Mouse (Mus musculus): ENCODE measurements at regions not wholly inside any gene's neighbourhood (a gene's known extent, or its start where the extent isn't known, plus 50 kb on each side); places are given as distances from the start of the nearest gene placed in this dataset.
A peak's percentile ranks its signal among the peaks of the same experiment; 100 is the strongest.
"Not testable (repeated sequence)": the region's sequence is repeated elsewhere in the genome, so short reads cannot be mapped to it uniquely, and the experiment has no call there.

GRCm38 (mm10) chr12:115861759-115862158 lies 185.8 kb upstream of the Zfp386 start:
- DNase-seq (ENCODE audit: low spot score in 2 of 2): not testable (repeated sequence)

DNA sequence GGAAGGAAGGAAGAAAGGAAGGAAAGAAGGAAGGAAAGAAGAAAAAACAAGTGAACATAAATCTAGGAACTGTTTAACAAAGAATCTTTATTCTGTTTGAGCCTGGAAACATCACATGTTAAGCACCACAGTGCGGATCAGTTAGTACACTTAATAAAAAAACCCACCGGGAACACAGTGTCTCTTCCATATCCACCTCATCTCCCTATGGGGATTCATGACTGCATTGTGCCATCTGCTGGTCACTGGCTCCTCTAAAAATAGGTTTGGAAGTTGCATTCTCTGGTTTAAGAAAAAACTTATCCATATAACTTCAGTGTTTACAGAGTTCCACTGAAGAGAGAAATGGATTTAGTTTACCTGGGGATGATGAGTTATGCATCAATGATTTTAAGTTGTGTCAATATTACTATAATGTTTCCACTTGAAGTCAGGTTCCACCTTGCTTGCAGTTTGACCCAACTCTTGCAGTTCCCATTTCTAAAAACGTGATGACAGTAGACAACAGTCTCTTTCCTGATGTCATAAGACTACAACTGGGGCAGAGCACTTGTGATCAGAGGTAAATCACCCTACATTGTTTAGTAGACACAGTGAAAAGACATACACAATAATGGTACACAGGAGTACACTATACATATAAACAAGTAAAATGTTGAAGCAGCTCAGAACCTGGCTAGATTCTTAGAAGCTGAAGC lies 182.3 kb upstream of the Zfp386 start:
- not testable (repeated sequence) for DNase-seq (ENCODE audit: low spot score in 2 of 2)

- not testable (repeated sequence) for DNase-seq (ENCODE audit: low spot score in 2 of 2)
These were observed 178.9 kb upstream of the Zfp386 start for GRCm38 (mm10) chr12:115868631-115869030.

DNA sequence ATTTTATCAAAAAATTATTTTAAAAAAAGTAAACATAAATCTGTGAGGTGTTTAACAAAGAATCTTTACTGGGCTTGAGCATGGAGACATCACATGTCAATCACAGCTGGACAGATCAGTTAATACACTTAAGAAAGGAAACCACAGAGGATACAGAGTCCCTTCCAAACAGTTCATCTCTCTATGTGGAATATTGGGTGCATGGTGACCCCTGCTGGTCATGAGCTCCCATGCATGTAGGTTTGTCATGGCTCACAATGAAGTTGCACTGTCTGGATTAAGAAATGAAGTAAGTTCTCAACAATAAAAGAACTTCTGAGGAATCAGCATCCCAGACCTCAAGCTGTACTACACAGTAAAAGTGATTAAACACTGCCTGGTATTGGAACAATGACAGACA lies 175.1 kb upstream of the Zfp386 start:
- DNase-seq (ENCODE audit: low spot score in 2 of 2): not testable (repeated sequence)

- DNase-seq (ENCODE audit: low spot score in 2 of 2): not testable (repeated sequence)
These were observed 173.5 kb upstream of the Zfp386 start for GRCm38 (mm10) chr12:115873976-115874375.

DNA sequence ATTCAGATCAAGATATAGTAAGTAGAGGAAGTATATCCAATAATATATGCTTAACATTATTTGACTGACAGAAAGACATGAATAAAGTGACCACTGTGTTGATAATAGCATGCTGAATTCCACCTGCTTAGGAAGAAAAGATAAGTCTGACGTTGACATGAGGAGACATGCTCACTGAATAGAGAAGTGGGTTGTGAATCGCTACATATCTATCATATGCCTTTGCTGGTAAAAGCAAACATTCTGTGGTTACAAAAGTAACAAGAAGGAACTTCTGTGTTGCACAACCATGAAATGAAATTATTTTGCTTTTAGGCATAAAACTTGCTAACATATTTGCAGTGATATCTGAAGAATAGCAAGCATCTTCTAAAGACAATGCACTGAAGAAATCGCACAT lies 163.8 kb upstream of the Zfp386 start:
- DNase-seq (ENCODE audit: low spot score in 2 of 2): no peak

GRCm38 (mm10) chr12:115887976-115888375 lies 159.5 kb upstream of the Zfp386 start:
- no peak for DNase-seq (ENCODE audit: low spot score in 2 of 2)

GRCm38 (mm10) chr12:115892656-115893055 lies 154.9 kb upstream of the Zfp386 start:
- DNase-seq (ENCODE audit: low spot score in 2 of 2): peak in 1 of 2 experiments; percentile 0

GRCm38 (mm10) chr12:115912226-115912625 lies 135.3 kb upstream of the Zfp386 start:
- not testable (repeated sequence) for DNase-seq (ENCODE audit: low spot score in 2 of 2)

GRCm38 (mm10) chr12:115915420-115915819 lies 132.1 kb upstream of the Zfp386 start:
- DNase-seq (ENCODE audit: low spot score in 2 of 2): not testable (repeated sequence)

DNA sequence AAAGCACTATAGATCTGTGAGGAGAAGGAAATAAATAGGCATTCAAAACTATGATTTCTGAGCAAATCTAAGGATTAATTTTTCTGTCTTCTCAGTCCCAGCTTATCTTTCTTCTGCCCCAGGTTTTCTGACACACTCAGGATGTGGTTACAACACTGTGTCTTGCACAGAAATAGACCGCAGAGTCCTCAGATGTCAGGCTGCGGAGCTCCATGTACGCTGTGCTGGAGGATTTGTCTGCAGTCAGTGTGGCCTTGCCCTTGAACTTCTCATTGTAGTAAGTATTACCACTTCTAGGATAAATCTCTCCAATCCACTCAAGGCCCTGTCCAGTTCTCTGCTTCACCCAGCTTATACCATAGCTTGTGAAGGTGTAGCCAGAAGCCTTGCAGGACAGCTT lies 127.4 kb upstream of the Zfp386 start:
- DNase-seq (ENCODE audit: low spot score in 2 of 2): not testable (repeated sequence)

- DNase-seq (ENCODE audit: low spot score in 2 of 2): not testable (repeated sequence)
These were observed 123.5 kb upstream of the Zfp386 start for GRCm38 (mm10) chr12:115923999-115924398.

- not testable (repeated sequence) for DNase-seq (ENCODE audit: low spot score in 2 of 2)
These were observed 122.0 kb upstream of the Zfp386 start for GRCm38 (mm10) chr12:115925542-115925941.

GRCm38 (mm10) chr12:115952325-115952724 lies 95.2 kb upstream of the Zfp386 start:
- DNase-seq (ENCODE audit: low spot score in 2 of 2): not testable (repeated sequence)

DNA sequence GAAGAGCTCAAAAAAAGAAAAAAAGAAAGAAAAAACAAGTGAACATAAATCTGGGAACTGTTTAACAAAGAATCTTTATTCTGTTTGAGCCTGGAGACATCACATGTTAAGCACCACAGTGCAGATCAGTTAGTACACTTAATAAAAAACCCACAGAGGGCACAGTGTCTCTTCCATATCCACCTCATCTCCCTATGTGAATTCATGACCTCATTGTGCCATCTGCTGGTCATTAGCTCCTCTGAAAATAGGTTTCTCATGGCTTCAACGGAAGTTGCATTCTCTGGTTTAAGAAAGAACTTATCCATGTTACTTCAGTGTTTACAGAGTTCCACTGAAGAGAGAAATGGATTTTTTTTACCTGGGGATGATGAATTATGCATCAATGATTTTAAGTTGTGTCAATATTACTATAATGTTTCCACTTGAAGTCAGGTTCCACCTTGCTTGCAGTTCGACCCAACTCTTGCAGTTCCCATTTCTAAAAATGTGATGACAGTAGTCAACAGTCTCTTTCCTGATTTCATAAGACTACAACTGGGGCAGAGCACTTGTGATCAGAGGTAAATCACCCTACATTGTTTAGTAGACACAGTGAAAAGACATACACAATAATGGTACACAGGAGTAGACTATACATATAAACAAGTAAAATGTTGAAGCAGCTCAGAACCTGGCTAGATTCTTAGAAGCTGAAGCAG lies 91.9 kb upstream of the Zfp386 start:
- DNase-seq (ENCODE audit: low spot score in 2 of 2): not testable (repeated sequence)

GRCm38 (mm10) chr12:115963701-115964100 lies 83.8 kb upstream of the Zfp386 start:
- not testable (repeated sequence) for DNase-seq (ENCODE audit: low spot score in 2 of 2)

DNA sequence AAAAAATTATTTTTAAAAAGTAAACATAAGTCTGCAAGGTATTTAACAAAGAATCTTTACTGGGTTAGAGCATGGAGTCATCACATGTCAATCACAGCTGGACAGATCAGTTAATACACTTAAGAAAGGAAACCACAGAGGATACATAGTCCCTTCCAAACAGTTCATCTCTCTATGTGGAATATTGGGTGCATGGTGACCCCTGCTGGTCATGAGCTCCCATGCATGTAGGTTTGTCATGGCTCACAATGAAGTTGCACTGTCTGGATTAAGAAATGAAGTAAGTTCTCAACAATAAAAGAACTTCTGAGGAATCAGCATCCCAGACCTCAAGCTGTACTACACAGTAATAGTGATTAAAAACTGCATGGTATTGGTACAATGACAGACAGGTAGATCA lies 80.0 kb upstream of the Zfp386 start:
- not testable (repeated sequence) for DNase-seq (ENCODE audit: low spot score in 2 of 2)

Data from frontal cortex, postnatal 36 days (tissue).